Mouse (Mus musculus): ENCODE results near the gene Mgat5b. TPM values are rescaled to one million over a fixed set of nuclear protein-coding genes. Genes with fewer than 3 reads are reported as not detected.
"Not testable (repeated sequence)": the region's sequence is repeated elsewhere in the genome, so short reads cannot be mapped to it uniquely, and the experiment has no call there.

The Mgat5b gene
- polyA plus RNA-seq, 1 experiment from 2014 or later: 1.5 TPM

- no peaks in the 10 kb centered on the region for H3K4me1 ChIP-seq (ENCODE audit: control insufficient read depth, insufficient read depth, low read length)
- no peak overlapping the region for H3K4me3 ChIP-seq (ENCODE audit: low read depth, low read length)
- no peak overlapping the region for H3K27ac ChIP-seq (replicated peaks; ENCODE audit: low read depth, low read length)
- no peak overlapping the region for H3K9ac ChIP-seq (replicated peaks; ENCODE audit: low read length)
- DNase-seq (ENCODE audit: low spot score) (no peak), ATAC-seq (replicated peaks; ENCODE audit: insufficient number of reproducible peaks, low FRiP score, low TSS enrichment, low read depth) (no peak)
- no peaks in the 10 kb centered on the region for H3K9me3 ChIP-seq (replicated peaks; ENCODE audit: control insufficient read depth, low read length)
- no peak overlapping the region for H3K4me2 ChIP-seq (ENCODE audit: low read depth, low read length)
- WGBS: 85% methylated on average over 10 of the region's 10 CpGs
- H3K36me3 ChIP-seq (replicated peaks; ENCODE audit: control insufficient read depth, insufficient read depth, low read depth, low read length): no peaks in the 10 kb centered on the region
- H3K27me3 ChIP-seq (ENCODE audit: control insufficient read depth, insufficient read depth, low read length): no peaks in the 10 kb centered on the region
Observed at GRCm38 (mm10) chr11:116882446-116882845, 36.2 kb upstream of the Mgat5b start.

GRCm38 (mm10) chr11:116884061-116884460 is 34.6 kb upstream of the Mgat5b start:
- H3K27me3 ChIP-seq (ENCODE audit: control insufficient read depth, insufficient read depth, low read length): no peaks in the 10 kb centered on the region
- H3K9me3 ChIP-seq (replicated peaks; ENCODE audit: control insufficient read depth, low read length): no peaks in the 10 kb centered on the region
- no peaks in the 10 kb centered on the region for H3K36me3 ChIP-seq (replicated peaks; ENCODE audit: control insufficient read depth, insufficient read depth, low read depth, low read length)
- H3K4me3 ChIP-seq (ENCODE audit: low read depth, low read length): no peak overlapping the region
- no peak overlapping the region for H3K27ac ChIP-seq (replicated peaks; ENCODE audit: low read depth, low read length)
- no peak for ATAC-seq (replicated peaks; ENCODE audit: insufficient number of reproducible peaks, low FRiP score, low TSS enrichment, low read depth)
- H3K9ac ChIP-seq (replicated peaks; ENCODE audit: low read length): no peak overlapping the region
- H3K4me2 ChIP-seq (ENCODE audit: low read depth, low read length): no peak overlapping the region
- no peak for DNase-seq (ENCODE audit: low spot score)
- WGBS: 86% methylated on average over 6 of the region's 6 CpGs
- no peaks in the 10 kb centered on the region for H3K4me1 ChIP-seq (ENCODE audit: control insufficient read depth, insufficient read depth, low read length)

- 2% methylated on average over 28 of the region's 28 CpGs for WGBS
- no peaks in the 10 kb centered on the region for H3K4me1 ChIP-seq (ENCODE audit: control insufficient read depth, insufficient read depth, low read length)
- H3K4me2 ChIP-seq (ENCODE audit: low read depth, low read length): peak overlapping the region; percentile 29
- H3K4me3 ChIP-seq (ENCODE audit: low read depth, low read length): peak overlapping the region; percentile 9; the same call in 1 of the 2 replicates
- H3K27ac ChIP-seq (replicated peaks; ENCODE audit: low read depth, low read length): no peak overlapping the region
- H3K27me3 ChIP-seq (ENCODE audit: control insufficient read depth, insufficient read depth, low read length): no peaks in the 10 kb centered on the region
- H3K9ac ChIP-seq (replicated peaks; ENCODE audit: low read length): no peak overlapping the region
- no peaks in the 10 kb centered on the region for H3K36me3 ChIP-seq (replicated peaks; ENCODE audit: control insufficient read depth, insufficient read depth, low read depth, low read length)
- ATAC-seq (replicated peaks; ENCODE audit: insufficient number of reproducible peaks, low FRiP score, low TSS enrichment, low read depth) (peak; percentile 46), DNase-seq (ENCODE audit: low spot score) (peak; percentile 95)
- no peaks in the 10 kb centered on the region for H3K9me3 ChIP-seq (replicated peaks; ENCODE audit: control insufficient read depth, low read length)
Observed at GRCm38 (mm10) chr11:116885275-116886151, 33.1 kb upstream of the Mgat5b start.

GRCm38 (mm10) chr11:116887136-116887535 is 31.5 kb upstream of the Mgat5b start:
- Histone ChIP-seq H3K4me1 (ENCODE audit: control insufficient read depth, insufficient read depth, low read length) (no peaks in the 10 kb centered on the region), H3K27ac (replicated peaks; ENCODE audit: low read depth, low read length) (no peak overlapping the region), H3K4me2 (ENCODE audit: low read depth, low read length) (no peak overlapping the region), H3K4me3 (ENCODE audit: low read depth, low read length) (no peak overlapping the region), H3K9me3 (replicated peaks; ENCODE audit: control insufficient read depth, low read length) (no peaks in the 10 kb centered on the region), H3K36me3 (replicated peaks; ENCODE audit: control insufficient read depth, insufficient read depth, low read depth, low read length) (no peaks in the 10 kb centered on the region), H3K27me3 (ENCODE audit: control insufficient read depth, insufficient read depth, low read length) (no peaks in the 10 kb centered on the region), H3K9ac (replicated peaks; ENCODE audit: low read length) (no peak overlapping the region)
- ATAC-seq (replicated peaks; ENCODE audit: insufficient number of reproducible peaks, low FRiP score, low TSS enrichment, low read depth) (no peak), DNase-seq (ENCODE audit: low spot score) (no peak)
- 60% methylated on average over 5 of the region's 5 CpGs for WGBS

GRCm38 (mm10) chr11:116893532-116894442 is 24.9 kb upstream of the Mgat5b start:
- 75% methylated on average over 19 of the region's 19 CpGs for WGBS
- Histone ChIP-seq H3K4me3 (ENCODE audit: low read depth, low read length) (no peak overlapping the region), H3K9ac (replicated peaks; ENCODE audit: low read length) (no peak overlapping the region; the same call in 1 of the 2 replicates), H3K4me1 (ENCODE audit: control insufficient read depth, insufficient read depth, low read length) (no peaks in the 10 kb centered on the region), H3K4me2 (ENCODE audit: low read depth, low read length) (no peak overlapping the region), H3K27me3 (ENCODE audit: control insufficient read depth, insufficient read depth, low read length) (no peaks in the 10 kb centered on the region), H3K9me3 (replicated peaks; ENCODE audit: control insufficient read depth, low read length) (no peaks in the 10 kb centered on the region), H3K27ac (replicated peaks; ENCODE audit: low read depth, low read length) (no peak overlapping the region), H3K36me3 (replicated peaks; ENCODE audit: control insufficient read depth, insufficient read depth, low read depth, low read length) (no peaks in the 10 kb centered on the region)
- DNase-seq (ENCODE audit: low spot score): no peak
- no peak for ATAC-seq (replicated peaks; ENCODE audit: insufficient number of reproducible peaks, low FRiP score, low TSS enrichment, low read depth)

GRCm38 (mm10) chr11:116895402-116895801 is 23.3 kb upstream of the Mgat5b start:
- Histone ChIP-seq H3K27ac (replicated peaks; ENCODE audit: low read depth, low read length) (no peak overlapping the region), H3K4me3 (ENCODE audit: low read depth, low read length) (no peak overlapping the region), H3K36me3 (replicated peaks; ENCODE audit: control insufficient read depth, insufficient read depth, low read depth, low read length) (no peaks in the 10 kb centered on the region), H3K4me2 (ENCODE audit: low read depth, low read length) (no peak overlapping the region), H3K9me3 (replicated peaks; ENCODE audit: control insufficient read depth, low read length) (no peaks in the 10 kb centered on the region), H3K9ac (replicated peaks; ENCODE audit: low read length) (no peak overlapping the region), H3K27me3 (ENCODE audit: control insufficient read depth, insufficient read depth, low read length) (no peaks in the 10 kb centered on the region), H3K4me1 (ENCODE audit: control insufficient read depth, insufficient read depth, low read length) (no peaks in the 10 kb centered on the region)
- no peak for ATAC-seq (replicated peaks; ENCODE audit: insufficient number of reproducible peaks, low FRiP score, low TSS enrichment, low read depth)
- DNase-seq (ENCODE audit: low spot score): no peak
- 78% methylated on average over 3 of the region's 3 CpGs for WGBS

GRCm38 (mm10) chr11:116899247-116899646 is 19.4 kb upstream of the Mgat5b start:
- Histone ChIP-seq H3K4me2 (ENCODE audit: low read depth, low read length) (no peak overlapping the region), H3K4me1 (ENCODE audit: control insufficient read depth, insufficient read depth, low read length) (no peaks in the 10 kb centered on the region), H3K27me3 (ENCODE audit: control insufficient read depth, insufficient read depth, low read length) (no peaks in the 10 kb centered on the region), H3K4me3 (ENCODE audit: low read depth, low read length) (no peak overlapping the region), H3K9ac (replicated peaks; ENCODE audit: low read length) (no peak overlapping the region), H3K36me3 (replicated peaks; ENCODE audit: control insufficient read depth, insufficient read depth, low read depth, low read length) (no peaks in the 10 kb centered on the region), H3K27ac (replicated peaks; ENCODE audit: low read depth, low read length) (no peak overlapping the region), H3K9me3 (replicated peaks; ENCODE audit: control insufficient read depth, low read length) (no peaks in the 10 kb centered on the region)
- no peak for DNase-seq (ENCODE audit: low spot score)
- ATAC-seq (replicated peaks; ENCODE audit: insufficient number of reproducible peaks, low FRiP score, low TSS enrichment, low read depth): no peak
- 93% methylated on average over 12 of the region's 12 CpGs for WGBS

- not testable (repeated sequence) for H3K4me1 ChIP-seq (ENCODE audit: control insufficient read depth, insufficient read depth, low read length); H3K4me3 ChIP-seq (ENCODE audit: low read depth, low read length); H3K27me3 ChIP-seq (ENCODE audit: control insufficient read depth, insufficient read depth, low read length); H3K9me3 ChIP-seq (replicated peaks; ENCODE audit: control insufficient read depth, low read length); H3K9ac ChIP-seq (replicated peaks; ENCODE audit: low read length); H3K4me2 ChIP-seq (ENCODE audit: low read depth, low read length); H3K36me3 ChIP-seq (replicated peaks; ENCODE audit: control insufficient read depth, insufficient read depth, low read depth, low read length); DNase-seq (ENCODE audit: low spot score); ATAC-seq (replicated peaks; ENCODE audit: insufficient number of reproducible peaks, low FRiP score, low TSS enrichment, low read depth); H3K27ac ChIP-seq (replicated peaks; ENCODE audit: low read depth, low read length)
- WGBS: 90% methylated on average over 10 of the region's 10 CpGs
Observed at GRCm38 (mm10) chr11:116902588-116902987, 16.1 kb upstream of the Mgat5b start.

Data from embryonic facial prominence, embryonic 11.5 days (tissue).